26 mouse cellular contexts compared by ENCODE assay signal in genomic region chr9:92224598-92225231, GRCm38 (mm10). TPM values are rescaled to one million over a fixed set of nuclear protein-coding genes. Genes with fewer than 3 reads are reported as not detected.
"Had no signal": no experiment of that assay in that cellular context is flagged by ENCODE, and none has a peak within 500 bp of the region (broad histone marks: within the 10 kb centered on the region; RNA-seq: fewer than 3 reads in every experiment).

No protein-coding gene starts in this region.

- DNase-seq: gastrocnemius, postnatal 14 days; gastrocnemius, postnatal 36 days; heart, adult 18-20 months; heart, postnatal 14 days; heart, postnatal 36 days; kidney, adult 11 months; kidney, adult 2 months; kidney, adult 9 months; kidney, postnatal 14 days; kidney, postnatal 36 days; layer of hippocampus, adult 9-11 months; layer of hippocampus, postnatal 36 days; left cerebral cortex, postnatal 4 days; liver, embryonic 13.5 days had no signal

- ATAC-seq: hindbrain, postnatal 0 days; intestine, embryonic 16.5 days had no signal

RNA-seq across cellular contexts. Expression of gene Plscr5, which starts 32.0 kb away (rescaled TPM):
- total RNA-seq: gastrocnemius, adult 18-20 months; gastrocnemius, adult 8-10 months; gastrocnemius, postnatal 14 days; gastrocnemius, postnatal 36 days; heart, adult 18-20 months; heart, adult 8-10 months; heart, postnatal 14 days; heart, postnatal 36 days; hematopoietic stem cell, adult 5-6 weeks; layer of hippocampus, adult 18-20 months; layer of hippocampus, adult 8-10 months; layer of hippocampus, postnatal 36 days; left cerebral cortex, adult 18-20 months; left cerebral cortex, adult 8-10 months; left cerebral cortex, postnatal 25 days; liver, adult 2 months had no signal
